Mouse (Mus musculus) hindbrain, embryonic 11.5 days (tissue): ENCODE data around the gene S100a6. TPM values are rescaled to one million over a fixed set of nuclear protein-coding genes. Genes with fewer than 3 reads are reported as not detected.
A peak's percentile ranks its signal among the peaks of the same experiment; 100 is the strongest.

ENCODE experiments used
- ATAC-seq: fragments of 200-750 bp; cut with Nextera tagmentation; 2 replicates; pipeline ENCODE4 v1.8.0; 2017; ENCODE audit warnings: mild to moderate bottlenecking, moderate TSS enrichment, moderate library complexity; ENCODE audit not compliant: low FRiP score
- DNase-seq: peaks from one replicate; pipeline ENCODE4 v3.0.0-alpha.2; 2015; ENCODE audit warnings: low spot score
- H3K27ac ChIP-seq: fragments of 300-500 bp; sonication (generic); 2 replicates; pipeline ENCODE4 v1.5.1; 2014; ENCODE audit warnings: mild to moderate bottlenecking, low read depth, low read length
- H3K27me3 ChIP-seq: fragments of 300-500 bp; sonication (generic); 2 replicates; pipeline ENCODE4 v1.6.1; 2014; ENCODE audit warnings: mild to moderate bottlenecking, low read length, moderate library complexity, mixed read lengths; ENCODE audit not compliant: control insufficient read depth, insufficient read depth
- H3K36me3 ChIP-seq: fragments of 300-500 bp; sonication (generic); 2 replicates; pipeline ENCODE4 v1.6.1; 2014; ENCODE audit warnings: mild to moderate bottlenecking, low read length, moderate library complexity, mixed read lengths; ENCODE audit not compliant: control insufficient read depth, insufficient read depth
- H3K4me1 ChIP-seq: fragments of 300-500 bp; sonication (generic); replicated peaks from 2 replicates; pipeline ENCODE4 v1.6.1; 2014; ENCODE audit warnings: low read length, mixed read lengths; ENCODE audit not compliant: control insufficient read depth, insufficient read depth
- H3K4me2 ChIP-seq: fragments of 300-500 bp; sonication (generic); replicated peaks from 2 replicates; pipeline ENCODE4 v1.6.1; 2014; ENCODE audit warnings: mild to moderate bottlenecking, low read depth, low read length
- H3K4me3 ChIP-seq: fragments of 300-500 bp; sonication (generic); 2 replicates; pipeline ENCODE4 v1.5.1; 2014; ENCODE audit warnings: low read depth, low read length
- H3K9ac ChIP-seq: fragments of 300-500 bp; sonication (generic); 2 replicates; pipeline ENCODE4 v1.6.1; 2014; ENCODE audit warnings: low read depth, low read length
- H3K9me3 ChIP-seq: fragments of 300-500 bp; sonication (generic); 2 replicates; pipeline ENCODE4 v1.6.1; 2016; ENCODE audit warnings: low read length; ENCODE audit not compliant: control insufficient read depth
- WGBS: fragments of 180-500 bp; shearing (Covaris S2); extraction: QIAGEN DNeasy Blood & Tissue Kit; methylation state at CpG from one replicate; pipeline ENCODE4 v1.1.7; 2014; 5-methylcytosine and 5-hydroxymethylcytosine counted together
- polyA plus RNA-seq: library from polyadenylated mRNA; unstranded; fragments of >200 nt; fragmentation: Nextera tagmentation; extraction: Ambion mirVana; gene quantifications from 2 replicates; pipeline ENCODE4 v1.2.1, GENCODE M21; 2014

The S100a6 gene
- polyA plus RNA-seq, 1 experiment from 2014 or later: 25.9 TPM

GRCm38 (mm10) chr3:90605736-90606135, 6.9 kb upstream of the S100a6 start:
- Histone ChIP-seq H3K4me3 (no peak overlapping the region), H3K4me1 (no peaks in the 10 kb centered on the region), H3K36me3 (no peaks in the 10 kb centered on the region), H3K4me2 (no peak overlapping the region), H3K9me3 (no peaks in the 10 kb centered on the region), H3K9ac (no peak overlapping the region), H3K27ac (no peak overlapping the region), H3K27me3 (no peaks in the 10 kb centered on the region)
- no peak for ATAC-seq
- no peak for DNase-seq
- 80% methylated on average over 2 of the region's 2 CpGs for WGBS

DNA sequence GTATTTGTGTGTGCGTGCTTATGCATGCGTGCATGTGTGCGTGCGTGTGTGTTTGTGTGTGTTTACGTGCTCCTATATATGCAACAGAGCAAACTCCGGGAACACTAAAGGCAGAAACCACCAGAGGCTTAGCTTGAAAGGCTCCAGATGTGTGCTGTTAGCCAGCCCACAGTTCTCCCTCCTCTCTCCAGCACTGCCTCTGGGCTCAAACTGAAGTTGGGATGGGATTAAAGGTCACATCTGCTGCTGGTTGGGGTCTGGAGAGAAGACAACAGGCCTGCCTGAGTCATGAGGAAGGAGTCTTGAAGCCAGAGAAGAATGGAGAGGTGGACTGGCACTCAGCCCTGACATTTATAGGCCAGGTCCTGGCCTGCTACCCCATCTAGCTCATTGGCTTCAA, 6.5 kb upstream of the S100a6 start:
- DNase-seq (peak; percentile 35), ATAC-seq (no peak)
- no peaks in the 10 kb centered on the region for H3K4me1 ChIP-seq
- no peaks in the 10 kb centered on the region for H3K27me3 ChIP-seq
- no peaks in the 10 kb centered on the region for H3K9me3 ChIP-seq
- H3K36me3 ChIP-seq: no peaks in the 10 kb centered on the region
- no peak overlapping the region for H3K4me3 ChIP-seq
- 83% methylated on average over 6 of the region's 6 CpGs for WGBS
- H3K9ac ChIP-seq: no peak overlapping the region
- H3K4me2 ChIP-seq: no peak overlapping the region
- H3K27ac ChIP-seq: no peak overlapping the region

GRCm38 (mm10) chr3:90607361-90607760, 5.3 kb upstream of the S100a6 start:
- Histone ChIP-seq H3K4me1 (no peaks in the 10 kb centered on the region), H3K9me3 (no peaks in the 10 kb centered on the region), H3K4me3 (no peak overlapping the region), H3K27me3 (no peaks in the 10 kb centered on the region), H3K4me2 (no peak overlapping the region), H3K9ac (no peak overlapping the region), H3K36me3 (no peaks in the 10 kb centered on the region), H3K27ac (no peak overlapping the region)
- WGBS: 83% methylated on average over 3 of the region's 3 CpGs
- DNase-seq: no peak
- no peak for ATAC-seq

- DNase-seq (no peak), ATAC-seq (no peak)
- 64% methylated on average over 3 of the region's 3 CpGs for WGBS
- H3K27me3 ChIP-seq: no peaks in the 10 kb centered on the region
- H3K4me3 ChIP-seq: no peak within 1 kb of the TSS
- H3K9me3 ChIP-seq: no peaks in the 10 kb centered on the region
- no peak within 1 kb of the TSS for H3K4me2 ChIP-seq
- H3K4me1 ChIP-seq: peaks cover 2% of the 10 kb centered on the region; the same call in 1 of the 2 replicates
- no peaks in the 10 kb centered on the region for H3K36me3 ChIP-seq
- H3K27ac ChIP-seq: no peak within 1 kb of the TSS
- no peak within 1 kb of the TSS for H3K9ac ChIP-seq
Observed at GRCm38 (mm10) chr3:90608223-90608622, 4.5 kb upstream of the S100a6 start, which contains the start of gene S100a5. Gene S100a5, plus strand, starts transcription at chr3:90608523.

DNA sequence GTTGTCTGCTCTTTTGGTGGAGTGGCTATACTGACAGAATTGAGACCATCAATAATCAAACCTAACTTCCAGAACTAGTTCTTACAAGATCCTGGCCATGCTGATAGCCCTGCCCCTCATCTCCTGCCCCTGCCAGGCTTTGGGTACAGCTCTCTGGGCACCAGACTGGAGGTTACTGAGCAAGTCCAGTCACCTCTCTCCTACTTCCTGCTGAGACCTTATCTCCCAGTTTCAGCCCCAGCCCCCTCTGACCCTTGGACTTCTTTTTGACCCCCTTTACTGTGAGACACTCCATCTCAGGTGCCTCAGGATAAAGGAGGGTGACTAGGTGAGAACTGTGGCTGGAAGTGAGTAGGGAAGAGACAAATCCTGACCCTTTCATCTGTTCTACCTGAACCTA, 3.6 kb upstream of the S100a6 start:
- H3K4me3 ChIP-seq: no peak overlapping the region
- H3K9ac ChIP-seq: no peak overlapping the region
- no peaks in the 10 kb centered on the region for H3K27me3 ChIP-seq
- no peaks in the 10 kb centered on the region for H3K36me3 ChIP-seq
- H3K27ac ChIP-seq: no peak overlapping the region
- ATAC-seq (no peak), DNase-seq (no peak)
- H3K4me1 ChIP-seq: peaks cover 2% of the 10 kb centered on the region; the same call in 1 of the 2 replicates
- H3K9me3 ChIP-seq: no peaks in the 10 kb centered on the region
- H3K4me2 ChIP-seq: no peak overlapping the region

- Histone ChIP-seq H3K4me3 (no peak overlapping the region), H3K9ac (no peak overlapping the region), H3K4me1 (peaks cover 2% of the 10 kb centered on the region; the same call in 1 of the 2 replicates), H3K9me3 (no peaks in the 10 kb centered on the region), H3K27ac (no peak overlapping the region), H3K27me3 (no peaks in the 10 kb centered on the region), H3K36me3 (no peaks in the 10 kb centered on the region), H3K4me2 (no peak overlapping the region)
- no peak for ATAC-seq
- DNase-seq: no peak
- WGBS: 80% methylated on average over 3 of the region's 3 CpGs
Observed at GRCm38 (mm10) chr3:90611494-90611893, 1.2 kb upstream of the S100a6 start.

GRCm38 (mm10) chr3:90612061-90612460, 621 bp upstream of the S100a6 start:
- Histone ChIP-seq H3K4me2 (no peak overlapping the region), H3K9me3 (no peaks in the 10 kb centered on the region), H3K27ac (no peak overlapping the region), H3K36me3 (no peaks in the 10 kb centered on the region), H3K9ac (no peak overlapping the region), H3K27me3 (no peaks in the 10 kb centered on the region), H3K4me3 (no peak overlapping the region), H3K4me1 (peaks cover 2% of the 10 kb centered on the region; the same call in 1 of the 2 replicates)
- DNase-seq (no peak), ATAC-seq (no peak)
- WGBS: 67% methylated on average over 4 of the region's 4 CpGs

- 69% methylated on average over 7 of the region's 7 CpGs for WGBS
- no peaks in the 10 kb centered on the region for H3K27me3 ChIP-seq
- ATAC-seq (no peak), DNase-seq (no peak)
- peaks cover 2% of the 10 kb centered on the region; the same call in 1 of the 2 replicates for H3K4me1 ChIP-seq
- no peaks in the 10 kb centered on the region for H3K9me3 ChIP-seq
- H3K4me3 ChIP-seq: peak overlapping the region; percentile 19
- no peaks in the 10 kb centered on the region for H3K36me3 ChIP-seq
- peak overlapping the region; percentile 66 for H3K4me2 ChIP-seq
- H3K27ac ChIP-seq: no peak overlapping the region
- no peak overlapping the region for H3K9ac ChIP-seq
Observed at GRCm38 (mm10) chr3:90613461-90614147, 922 bp downstream of the S100a6 start.

- Histone ChIP-seq H3K9me3 (no peaks in the 10 kb centered on the region), H3K4me3 (no peak overlapping the region), H3K9ac (no peak overlapping the region), H3K4me1 (peaks cover 2% of the 10 kb centered on the region; the same call in 1 of the 2 replicates), H3K27ac (no peak overlapping the region), H3K36me3 (no peaks in the 10 kb centered on the region), H3K4me2 (no peak overlapping the region), H3K27me3 (no peaks in the 10 kb centered on the region)
- no peak for ATAC-seq
- no peak for DNase-seq
- WGBS: 87% methylated on average over 6 of the region's 6 CpGs
Observed at GRCm38 (mm10) chr3:90614148-90614530, 1.5 kb downstream of the S100a6 start.
